Mouse (Mus musculus) liver, adult 2 months (tissue): ENCODE measurements at regions not wholly inside any gene's neighbourhood (a gene's known extent, or its start where the extent isn't known, plus 50 kb on each side); places are given as distances from the start of the nearest gene placed in this dataset.

ENCODE experiments used
- DNase-seq: peaks from one replicate; pipeline ENCODE4 v3.0.0-alpha.2; 2011; ENCODE audit warnings: low read depth, low spot score; ENCODE audit errors: extremely low read depth
- H3K27ac ChIP-seq: fragments of 200-500 bp; replicated peaks from 2 replicates; pipeline ENCODE4 v1.5.1; 2012; ENCODE audit warnings: low read depth, mild to moderate bottlenecking, control low read depth, inconsistent platforms, low read length; ENCODE audit not compliant: insufficient read depth
- H3K27me3 ChIP-seq: fragments of 200-500 bp; 2 replicates; pipeline ENCODE4 v1.6.1; 2012; ENCODE audit warnings: mild to moderate bottlenecking, moderate library complexity, low read length, inconsistent platforms; ENCODE audit not compliant: control insufficient read depth, insufficient read depth
- H3K36me3 ChIP-seq: fragments of 200-500 bp; 2 replicates; pipeline ENCODE4 v1.6.1; 2012; ENCODE audit warnings: low read length, inconsistent platforms; ENCODE audit not compliant: control insufficient read depth, insufficient read depth
- H3K4me1 ChIP-seq: fragments of 200-500 bp; 2 replicates; pipeline ENCODE4 v1.6.1; 2011; ENCODE audit warnings: low read length; ENCODE audit not compliant: control insufficient read depth, insufficient read depth
- H3K4me3 ChIP-seq: fragments of 200-500 bp; 2 replicates; pipeline ENCODE4 v1.5.1; 2011; ENCODE audit warnings: low read depth, mild to moderate bottlenecking, control low read depth, low read length, moderate library complexity; ENCODE audit not compliant: insufficient read depth
- H3K79me2 ChIP-seq: fragments of 200-500 bp; 2 replicates; pipeline ENCODE4 v1.6.1; 2012; ENCODE audit warnings: inconsistent platforms, mild to moderate bottlenecking, low read length, moderate library complexity; ENCODE audit not compliant: control insufficient read depth, insufficient read depth
- H3K9ac ChIP-seq: fragments of 200-500 bp; 2 replicates; pipeline ENCODE4 v1.6.1; 2012; ENCODE audit warnings: low read depth, mild to moderate bottlenecking, control low read depth, inconsistent platforms, low read length
- CTCF ChIP-seq: fragments of 200-500 bp; IDR thresholded peaks from 2 replicates; pipeline ENCODE4 v1.5.1; 2011; ENCODE audit warnings: low read depth, low read length, control low read depth
- POLR2A ChIP-seq: fragments of 200-500 bp; IDR thresholded peaks from 2 replicates; pipeline ENCODE4 v1.6.1; 2011; ENCODE audit warnings: low read length, control low read depth; ENCODE audit not compliant: insufficient read depth; ENCODE audit errors: extremely low read depth
- WGBS: fragments of 180-500 bp; shearing (Covaris S2); methylation state at CpG from one replicate; pipeline ENCODE4 v1.1.7; 2018; 5-methylcytosine and 5-hydroxymethylcytosine counted together

- Histone ChIP-seq H3K27me3 (no peaks in the 10 kb centered on the region), H3K4me1 (peaks cover 8% of the 10 kb centered on the region; the same call in 1 of the 2 replicates), H3K27ac (no peak overlapping the region), H3K79me2 (no peaks in the 10 kb centered on the region), H3K4me3 (no peak overlapping the region), H3K9ac (no peak overlapping the region), H3K36me3 (no peaks in the 10 kb centered on the region)
- WGBS, result 34% methylated on average over 6 of the region's 6 CpGs
- DNase-seq, result peak; percentile 94
- TF ChIP-seq CTCF (no peak), POLR2A (no peak)
Measured at GRCm38 (mm10) chr4:55768325-55768724, 236.1 kb upstream of the Klf4 start.

- no peaks in the 10 kb centered on the region for H3K79me2 ChIP-seq
- H3K27me3 ChIP-seq, result no peaks in the 10 kb centered on the region
- no peaks in the 10 kb centered on the region for H3K36me3 ChIP-seq
- no peak overlapping the region for H3K27ac ChIP-seq
- DNase-seq, result peak; percentile 91
- WGBS, result 26% methylated on average over 4 of the region's 4 CpGs
- no peak for TF ChIP-seq POLR2A
- TF ChIP-seq CTCF, result no peak
- no peak overlapping the region for H3K4me3 ChIP-seq
- peaks cover 8% of the 10 kb centered on the region; the same call in 1 of the 2 replicates for H3K4me1 ChIP-seq
- H3K9ac ChIP-seq, result no peak overlapping the region
Measured at GRCm38 (mm10) chr4:55767133-55767532, 234.9 kb upstream of the Klf4 start.

GRCm38 (mm10) chr4:55765780-55766179 lies 233.5 kb upstream of the Klf4 start:
- Histone ChIP-seq H3K4me3 (no peak overlapping the region), H3K36me3 (no peaks in the 10 kb centered on the region), H3K79me2 (no peaks in the 10 kb centered on the region), H3K27me3 (0 out of 2 replicates have a peak, but pooled peaks cover 3% of the 10 kb centered on the region), H3K9ac (no peak overlapping the region), H3K27ac (no peak overlapping the region), H3K4me1 (peaks cover 8% of the 10 kb centered on the region; the same call in 1 of the 2 replicates)
- TF ChIP-seq POLR2A (no peak), CTCF (no peak)
- 88% methylated on average over 2 of the region's 2 CpGs for WGBS
- DNase-seq, result no peak

- H3K4me1 ChIP-seq, result peaks cover 6% of the 10 kb centered on the region; the same call in 1 of the 2 replicates
- H3K4me3 ChIP-seq, result no peak overlapping the region
- no peak overlapping the region for H3K9ac ChIP-seq
- WGBS, result 87% methylated on average over 6 of the region's 6 CpGs
- H3K27ac ChIP-seq, result no peak overlapping the region
- H3K27me3 ChIP-seq, result 0 out of 2 replicates have a peak, but pooled peaks cover 3% of the 10 kb centered on the region
- peak; percentile 10 for DNase-seq
- no peak for TF ChIP-seq POLR2A
- TF ChIP-seq CTCF, result no peak
- H3K79me2 ChIP-seq, result no peaks in the 10 kb centered on the region
- no peaks in the 10 kb centered on the region for H3K36me3 ChIP-seq
Measured at GRCm38 (mm10) chr4:55763112-55763511, 230.8 kb upstream of the Klf4 start.

GRCm38 (mm10) chr4:55762389-55762788 lies 230.1 kb upstream of the Klf4 start:
- Histone ChIP-seq H3K9ac (no peak overlapping the region), H3K27me3 (0 out of 2 replicates have a peak, but pooled peaks cover 3% of the 10 kb centered on the region), H3K4me3 (no peak overlapping the region), H3K27ac (no peak overlapping the region), H3K4me1 (peaks cover 3% of the 10 kb centered on the region; the same call in 1 of the 2 replicates), H3K79me2 (no peaks in the 10 kb centered on the region), H3K36me3 (no peaks in the 10 kb centered on the region)
- no peak for TF ChIP-seq POLR2A
- TF ChIP-seq CTCF, result no peak
- no peak for DNase-seq
- WGBS, result 83% methylated on average over 4 of the region's 4 CpGs

GRCm38 (mm10) chr4:55757148-55757927 lies 225.1 kb upstream of the Klf4 start:
- Histone ChIP-seq H3K27me3 (0 out of 2 replicates have a peak, but pooled peaks cover 5% of the 10 kb centered on the region), H3K27ac (no peak overlapping the region), H3K4me3 (no peak overlapping the region), H3K4me1 (no peaks in the 10 kb centered on the region), H3K79me2 (no peaks in the 10 kb centered on the region), H3K36me3 (no peaks in the 10 kb centered on the region), H3K9ac (no peak overlapping the region)
- TF ChIP-seq POLR2A (no peak), CTCF (no peak)
- no peak for DNase-seq
- 81% methylated on average over 15 of the region's 15 CpGs for WGBS
